Mouse (Mus musculus) forebrain, embryonic 16.5 days (tissue): Measurements from ENCODE around the gene Myo16. TPM values are rescaled to one million over a fixed set of nuclear protein-coding genes. Genes with fewer than 3 reads are reported as not detected.

Experiments
- ATAC-seq: fragments of 200-750 bp; cut with Nextera tagmentation; 2 replicates; pipeline ENCODE4 v1.8.0; 2017; ENCODE audit warnings: mild to moderate bottlenecking, moderate library complexity
- H3K27ac ChIP-seq: fragments of 300-500 bp; sonication (generic); 2 replicates; pipeline ENCODE4 v1.5.1; 2014; ENCODE audit warnings: low read length, control low read depth
- H3K27me3 ChIP-seq: fragments of 300-500 bp; sonication (generic); replicated peaks from 2 replicates; pipeline ENCODE4 v1.6.1; 2014; ENCODE audit warnings: low read length; ENCODE audit not compliant: control insufficient read depth, insufficient read depth
- H3K36me3 ChIP-seq: fragments of 300-500 bp; sonication (generic); 2 replicates; pipeline ENCODE4 v1.6.1; 2014; ENCODE audit not compliant: control insufficient read depth, insufficient read depth
- H3K4me1 ChIP-seq: fragments of 300-500 bp; sonication (generic); replicated peaks from 2 replicates; pipeline ENCODE4 v1.6.1; 2014; ENCODE audit warnings: low read length; ENCODE audit not compliant: control insufficient read depth, insufficient read depth
- H3K4me2 ChIP-seq: fragments of 300-500 bp; sonication (generic); 2 replicates; pipeline ENCODE4 v1.6.1; 2014; ENCODE audit warnings: mild to moderate bottlenecking, low read length, control low read depth
- H3K4me3 ChIP-seq: fragments of 300-500 bp; sonication (generic); replicated peaks from 2 replicates; pipeline ENCODE4 v1.5.1; 2014; ENCODE audit warnings: mild to moderate bottlenecking, low read length, control low read depth
- H3K9ac ChIP-seq: fragments of 300-500 bp; sonication (generic); replicated peaks from 2 replicates; pipeline ENCODE4 v1.6.1; 2014; ENCODE audit warnings: low read depth, low read length, control low read depth
- H3K9me3 ChIP-seq: fragments of 300-500 bp; sonication (generic); 2 replicates; pipeline ENCODE4 v1.6.1; 2016; ENCODE audit warnings: low read length; ENCODE audit not compliant: control insufficient read depth
- WGBS: fragments of 180-500 bp; shearing (Covaris S2); extraction: QIAGEN DNeasy Blood & Tissue Kit; methylation state at CpG from one replicate; pipeline ENCODE4 v1.1.7; 2014; 5-methylcytosine and 5-hydroxymethylcytosine counted together
- polyA plus RNA-seq: library from polyadenylated mRNA; unstranded; fragments of >200 nt; fragmentation: Nextera tagmentation; extraction: Ambion mirVana; gene quantifications from 2 replicates; pipeline ENCODE4 v1.2.1, GENCODE M21; 2015

The Myo16 gene
- polyA plus RNA-seq, 1 experiment from 2014 or later: 5.8 TPM

GRCm38 (mm10) chr8:10671862-10672548 lies 518.3 kb downstream of the Myo16 start:
- H3K9ac ChIP-seq: no peak overlapping the region
- H3K4me2 ChIP-seq: no peak overlapping the region
- no peak overlapping the region for H3K4me3 ChIP-seq
- no peaks in the 10 kb centered on the region for H3K9me3 ChIP-seq
- no peak for ATAC-seq
- H3K27ac ChIP-seq: no peak overlapping the region
- WGBS: 67% methylated on average over 2 of the region's 2 CpGs
- no peaks in the 10 kb centered on the region for H3K36me3 ChIP-seq
- no peaks in the 10 kb centered on the region for H3K4me1 ChIP-seq
- H3K27me3 ChIP-seq: no peaks in the 10 kb centered on the region

GRCm38 (mm10) chr8:10677840-10678410 lies 524.2 kb downstream of the Myo16 start:
- Histone ChIP-seq H3K27me3 (no peaks in the 10 kb centered on the region), H3K4me3 (no peak overlapping the region), H3K27ac (no peak overlapping the region), H3K36me3 (no peaks in the 10 kb centered on the region), H3K4me1 (no peaks in the 10 kb centered on the region), H3K4me2 (no peak overlapping the region), H3K9ac (no peak overlapping the region), H3K9me3 (no peaks in the 10 kb centered on the region)
- WGBS: 88% methylated on average over 9 of the region's 9 CpGs
- no peak for ATAC-seq

GRCm38 (mm10) chr8:10681926-10682325 lies 528.2 kb downstream of the Myo16 start:
- H3K27ac ChIP-seq: no peak overlapping the region
- no peak overlapping the region for H3K4me2 ChIP-seq
- H3K4me3 ChIP-seq: no peak overlapping the region
- no peaks in the 10 kb centered on the region for H3K4me1 ChIP-seq
- ATAC-seq: 0 out of 2 replicates have a peak, but pooled peaks have one; percentile 40
- H3K36me3 ChIP-seq: no peaks in the 10 kb centered on the region
- no peaks in the 10 kb centered on the region for H3K27me3 ChIP-seq
- no peak overlapping the region for H3K9ac ChIP-seq
- H3K9me3 ChIP-seq: no peaks in the 10 kb centered on the region
- WGBS: 73% methylated on average over 7 of the region's 7 CpGs

GRCm38 (mm10) chr8:10683088-10683487 lies 529.4 kb downstream of the Myo16 start:
- Histone ChIP-seq H3K36me3 (no peaks in the 10 kb centered on the region), H3K27ac (no peak overlapping the region), H3K9me3 (no peaks in the 10 kb centered on the region), H3K9ac (no peak overlapping the region), H3K4me2 (no peak overlapping the region), H3K27me3 (no peaks in the 10 kb centered on the region), H3K4me3 (no peak overlapping the region), H3K4me1 (no peaks in the 10 kb centered on the region)
- no peak for ATAC-seq
- 78% methylated on average over 8 of the region's 8 CpGs for WGBS

Other genes starting within 250 kb of the Myo16 start
- gene Lig4, start 176.2 kb upstream of the Myo16 start, polyA plus RNA-seq: 11.0 and 11.7 TPM in 2 replicates
- 15.2 and 18.3 TPM in 2 replicates for gene Abhd13, start 176.2 kb upstream of the Myo16 start, polyA plus RNA-seq
- 0.43 TPM in 1 of 2 replicates, not detected in the other for gene Tnfsf13b, start 147.4 kb upstream of the Myo16 start, polyA plus RNA-seq